In genomic region chr10:109498301-109498700, GRCm38 (mm10) we compare ENCODE assay signal across 22 mouse cellular contexts.
DNase-seq lines count a peak whose midpoint lies in the region; ATAC-seq and TF ChIP-seq lines count a peak whose summit lies in the region.
"Had no signal": no experiment of that assay in that cellular context is flagged by ENCODE, and none has a peak within 500 bp of the region (broad histone marks: within the 10 kb centered on the region; RNA-seq: fewer than 3 reads in every experiment).

No protein-coding gene starts in this region.

- peak; percentile 2 for DNase-seq in adrenal gland, postnatal 10 days
- no peak for DNase-seq in adrenal gland, postnatal 14 days
- peak; percentile 10 for DNase-seq in kidney, postnatal 0 days (ENCODE audit: low spot score)
- no peak for DNase-seq in kidney, postnatal 14 days
- peak; percentile 59 for DNase-seq in ovary, adult 18-20 months (ENCODE audit: low spot score)
- no peak for DNase-seq in ovary, postnatal 36 days (ENCODE audit: low spot score)
- DNase-seq in hindbrain, embryonic 14.5 days (ENCODE audit: low spot score): no peak
- DNase-seq: cerebellum, adult 11 months; cerebellum, adult 8-10 months; cerebellum, postnatal 14 days; embryo, embryonic 11 days; gastrocnemius, postnatal 10 days; heart, adult 18-20 months; heart, postnatal 10 days; heart, postnatal 4 days had no signal

- no peak overlapping the region for H3K4me2 ChIP-seq in kidney, postnatal 0 days (ENCODE audit: low read length)
- H3K4me2 ChIP-seq in hindbrain, embryonic 14.5 days (replicated peaks): no peak overlapping the region
- H3K4me2 ChIP-seq: embryonic facial prominence, embryonic 12.5 days; forebrain, embryonic 12.5 days; hindbrain, embryonic 12.5 days had no signal

- no peaks in the 10 kb centered on the region for H3K4me1 ChIP-seq in kidney, postnatal 0 days (replicated peaks; ENCODE audit: insufficient read depth, low read length)
- no peaks in the 10 kb centered on the region for H3K4me1 ChIP-seq in hindbrain, embryonic 14.5 days (replicated peaks; ENCODE audit: control insufficient read depth, insufficient read depth, low read length)
- H3K4me1 ChIP-seq: embryonic facial prominence, embryonic 12.5 days; forebrain, embryonic 12.5 days; heart, embryonic 10.5 days; hindbrain, embryonic 12.5 days had no signal

- no peak for TF ChIP-seq CTCF in kidney, postnatal 0 days (IDR thresholded peaks at IDR 0.05; ENCODE audit: low read depth)

- 49% methylated on average over 3 of the region's 3 CpGs for WGBS in kidney, postnatal 0 days
- WGBS in hindbrain, embryonic 14.5 days: 65% methylated on average over 3 of the region's 3 CpGs

- H3K4me3 ChIP-seq in kidney, postnatal 0 days (replicated peaks; ENCODE audit: low read depth, low read length): no peak overlapping the region
- H3K4me3 ChIP-seq in hindbrain, embryonic 14.5 days (replicated peaks; ENCODE audit: low read length): no peak overlapping the region
- H3K4me3 ChIP-seq: embryonic facial prominence, embryonic 12.5 days; forebrain, embryonic 12.5 days; heart, embryonic 10.5 days; hindbrain, embryonic 12.5 days had no signal

- H3K9me3 ChIP-seq in kidney, postnatal 0 days (replicated peaks; ENCODE audit: low read length): no peaks in the 10 kb centered on the region
- no peaks in the 10 kb centered on the region for H3K9me3 ChIP-seq in hindbrain, embryonic 14.5 days (ENCODE audit: control insufficient read depth, low read length)
- H3K9me3 ChIP-seq: embryonic facial prominence, embryonic 12.5 days; forebrain, embryonic 12.5 days; heart, embryonic 10.5 days; hindbrain, embryonic 12.5 days had no signal

- no peak overlapping the region for H3K27ac ChIP-seq in kidney, postnatal 0 days
- H3K27ac ChIP-seq in hindbrain, embryonic 14.5 days: no peak overlapping the region
- H3K27ac ChIP-seq: embryonic facial prominence, embryonic 12.5 days; forebrain, embryonic 12.5 days; heart, embryonic 10.5 days; hindbrain, embryonic 12.5 days; hindbrain, postnatal 0 days had no signal

- no peak overlapping the region for H3K9ac ChIP-seq in kidney, postnatal 0 days (ENCODE audit: low read depth, low read length)
- H3K9ac ChIP-seq in hindbrain, embryonic 14.5 days: no peak overlapping the region
- H3K9ac ChIP-seq: embryonic facial prominence, embryonic 12.5 days; forebrain, embryonic 12.5 days; hindbrain, embryonic 12.5 days had no signal

- no peak for ATAC-seq in kidney, postnatal 0 days (replicated peaks; ENCODE audit: low FRiP score, low read depth)
- ATAC-seq in hindbrain, embryonic 14.5 days (ENCODE audit: low FRiP score): no peak
- ATAC-seq: forebrain, embryonic 16.5 days; hindbrain, postnatal 0 days had no signal

- no peaks in the 10 kb centered on the region for H3K27me3 ChIP-seq in kidney, postnatal 0 days (ENCODE audit: insufficient read depth, low read length)
- H3K27me3 ChIP-seq in hindbrain, embryonic 14.5 days (ENCODE audit: control insufficient read depth, insufficient read depth, low read length): no peaks in the 10 kb centered on the region
- H3K27me3 ChIP-seq: CH12.LX; embryonic facial prominence, embryonic 12.5 days; forebrain, embryonic 12.5 days; hindbrain, embryonic 12.5 days had no signal

- H3K36me3 ChIP-seq in kidney, postnatal 0 days (ENCODE audit: insufficient read depth, low read length): no peaks in the 10 kb centered on the region
- H3K36me3 ChIP-seq in hindbrain, embryonic 14.5 days (replicated peaks; ENCODE audit: control insufficient read depth, insufficient read depth): no peaks in the 10 kb centered on the region
- H3K36me3 ChIP-seq: embryonic facial prominence, embryonic 12.5 days; forebrain, embryonic 12.5 days; heart, embryonic 10.5 days; hindbrain, embryonic 12.5 days had no signal

Comparison
In these comparisons a context has a peak if more than half of its experiments do, and no peak if none do; other contexts are left out.
1. DNase-seq: peak in adrenal gland, postnatal 10 days (single experiment), kidney, postnatal 0 days (single experiment) and ovary, adult 18-20 months (single experiment); none in adrenal gland, postnatal 14 days (single experiment), kidney, postnatal 14 days (single experiment), ovary, postnatal 36 days (single experiment) and hindbrain, embryonic 14.5 days (single experiment).